Mouse (Mus musculus) lung, embryonic 15.5 days (tissue): ENCODE data around the gene Ccdc134. TPM values are rescaled to one million over a fixed set of nuclear protein-coding genes. Genes with fewer than 3 reads are reported as not detected.

Experiments
- polyA plus RNA-seq: library from polyadenylated mRNA; unstranded; fragments of >200 nt; fragmentation: Nextera tagmentation; extraction: Ambion mirVana; gene quantifications from 2 replicates; pipeline ENCODE4 v1.2.1, GENCODE M21; 2015

Gene Ccdc134
- polyA plus RNA-seq, 1 experiment from 2014 or later: 20.9 TPM

Other genes with a start within 250 kb of the Ccdc134 start
- 76.3 and 80.1 TPM in 2 replicates for gene Polr3h, start 201.7 kb upstream of the Ccdc134 start, polyA plus RNA-seq
- 9.0 and 11.2 TPM in 2 replicates for gene Csdc2, start 191.2 kb upstream of the Ccdc134 start, polyA plus RNA-seq
- 37.1 and 39.1 TPM in 2 replicates for gene Pmm1, start 167.0 kb upstream of the Ccdc134 start, polyA plus RNA-seq
- not detected in 2 replicates for gene 1700029P11Rik, start 147.4 kb upstream of the Ccdc134 start, polyA plus RNA-seq
- 86.3 and 93.0 TPM in 2 replicates for gene Xrcc6, start 140.1 kb upstream of the Ccdc134 start, polyA plus RNA-seq
- 20.5 and 25.1 TPM in 2 replicates for gene Desi1, start 94.1 kb upstream of the Ccdc134 start, polyA plus RNA-seq
- 296 and 301 TPM in 2 replicates for gene Snu13, start 80.3 kb upstream of the Ccdc134 start, polyA plus RNA-seq
- gene 4930407I10Rik, start 68.8 kb upstream of the Ccdc134 start, polyA plus RNA-seq: not detected in 2 replicates
- gene Mei1, start 57.9 kb upstream of the Ccdc134 start, polyA plus RNA-seq: 0.04 TPM in 1 of 2 replicates, not detected in the other
- gene Srebf2, start 19.3 kb downstream of the Ccdc134 start, polyA plus RNA-seq: 126 and 132 TPM in 2 replicates
- gene Shisa8, start 84.9 kb downstream of the Ccdc134 start, polyA plus RNA-seq: 1.1 and 1.3 TPM in 2 replicates
- gene Tnfrsf13c, start 96.4 kb downstream of the Ccdc134 start, polyA plus RNA-seq: 0.12 TPM in 1 of 2 replicates, not detected in the other
- gene Cenpm, start 116.8 kb downstream of the Ccdc134 start, polyA plus RNA-seq: 71.6 and 74.5 TPM in 2 replicates
- not detected in 2 replicates for gene 1500009C09Rik, start 124.5 kb downstream of the Ccdc134 start, polyA plus RNA-seq
- gene Sept3, start 147.0 kb downstream of the Ccdc134 start, polyA plus RNA-seq: 4.1 and 6.3 TPM in 2 replicates
- gene Wbp2nl, start 171.0 kb downstream of the Ccdc134 start, polyA plus RNA-seq: 0.37 and 0.40 TPM in 2 replicates
- 47.0 and 52.3 TPM in 2 replicates for gene Naga, start 211.0 kb downstream of the Ccdc134 start, polyA plus RNA-seq
- gene Pheta2, start 211.0 kb downstream of the Ccdc134 start, polyA plus RNA-seq: 15.4 and 16.4 TPM in 2 replicates
- 235 and 254 TPM in 2 replicates for gene Smdt1, start 211.0 kb downstream of the Ccdc134 start, polyA plus RNA-seq
- gene Ndufa6, start 226.4 kb downstream of the Ccdc134 start, polyA plus RNA-seq: 276 and 282 TPM in 2 replicates